Mouse (Mus musculus) urinary bladder, postnatal 14 days (tissue): ENCODE results near the gene Olfr1342.
A peak's percentile ranks its signal among the peaks of the same experiment; 100 is the strongest.

ENCODE experiments used
- DNase-seq: peaks from one replicate; pipeline ENCODE4 v3.0.0; 2021; ENCODE audit warnings: low spot score

Olfr1342 gene

DNA sequence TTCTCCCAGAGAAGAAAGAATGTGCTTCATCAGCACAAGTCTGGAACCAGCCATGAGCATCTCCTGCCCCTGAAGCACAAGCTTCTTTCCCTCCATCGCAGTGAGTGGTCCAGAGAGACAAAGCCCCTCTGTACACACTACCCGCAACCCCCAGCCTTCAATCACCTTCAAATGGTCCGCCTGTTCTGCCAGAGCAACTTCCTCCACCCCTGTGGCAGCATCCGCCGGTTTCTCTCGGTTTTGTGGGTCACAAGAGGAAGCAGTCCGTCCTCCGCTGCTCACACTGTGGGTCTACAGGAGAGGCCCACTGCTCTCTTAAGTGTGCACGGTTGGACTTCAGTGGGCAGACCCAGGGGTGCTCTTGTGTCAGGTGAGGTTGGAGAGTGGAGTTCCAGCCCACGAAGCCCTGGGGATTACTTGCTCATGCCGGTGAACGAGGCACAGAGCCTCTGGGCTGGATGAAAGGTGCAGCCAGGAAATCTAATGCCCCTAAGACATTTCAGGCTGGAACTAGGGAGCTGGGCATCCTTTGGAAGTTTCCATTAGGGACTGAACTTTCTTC lies at the start of gene Olfr1342:
Gene Olfr1342 (minus strand): TSS at position 345 of the 562 bp plus-strand sequence.
- no peak for DNase-seq

DNA sequence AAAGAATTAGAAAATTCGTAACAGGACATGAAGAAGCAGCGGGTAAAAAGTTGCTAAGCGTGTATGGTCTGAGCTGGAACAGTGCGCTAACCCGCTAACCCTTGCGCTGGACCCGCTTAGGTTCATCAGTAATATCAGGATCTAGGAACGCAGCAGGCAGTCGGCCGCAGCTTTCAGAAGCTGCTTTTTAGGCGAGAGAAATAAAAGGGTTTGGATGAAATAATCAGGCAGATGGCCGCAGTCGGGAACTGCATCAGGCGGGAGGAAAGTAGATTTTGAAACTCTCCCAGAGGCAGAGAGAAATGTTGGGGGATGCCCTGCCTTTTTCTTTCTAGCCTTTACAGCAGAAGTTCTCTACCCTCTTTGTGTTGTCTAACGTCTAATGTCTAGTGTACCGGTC lies 49.3 kb upstream of the Olfr1342 start:
- no peak for DNase-seq

DNA sequence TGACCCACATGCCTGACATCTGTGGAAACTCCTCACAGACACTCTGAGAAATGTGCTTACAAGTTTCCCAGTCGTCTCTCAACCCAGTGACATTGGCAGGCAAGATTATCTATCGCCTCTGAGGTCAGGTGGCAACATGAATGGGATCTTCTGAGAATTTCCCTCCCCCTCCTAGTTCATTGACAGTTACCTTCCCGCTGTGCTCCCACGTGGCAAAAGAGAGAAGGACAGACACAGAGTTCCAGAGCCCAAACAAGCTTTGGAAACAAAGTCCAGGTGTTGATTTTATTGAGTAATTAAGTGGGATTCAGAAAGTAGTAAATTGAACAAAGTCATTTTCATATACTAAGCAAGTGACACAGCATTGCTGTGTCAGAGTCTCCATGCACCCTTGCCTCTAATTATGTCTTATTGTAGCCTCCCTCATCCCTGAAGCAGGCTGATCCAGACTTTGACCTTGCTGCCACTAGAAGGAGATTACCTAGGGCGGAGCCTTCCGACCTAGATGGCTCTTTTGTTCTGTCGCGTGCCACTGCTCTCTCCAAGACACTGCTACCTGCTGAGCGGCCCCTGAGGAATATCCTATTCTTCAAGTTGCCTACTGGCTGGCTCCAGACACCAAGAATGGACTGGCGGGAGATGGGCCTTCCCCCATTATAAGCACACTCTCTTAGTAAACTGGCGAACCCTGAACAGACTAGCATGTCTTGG lies 48.6 kb upstream of the Olfr1342 start:
- no peak for DNase-seq

DNA sequence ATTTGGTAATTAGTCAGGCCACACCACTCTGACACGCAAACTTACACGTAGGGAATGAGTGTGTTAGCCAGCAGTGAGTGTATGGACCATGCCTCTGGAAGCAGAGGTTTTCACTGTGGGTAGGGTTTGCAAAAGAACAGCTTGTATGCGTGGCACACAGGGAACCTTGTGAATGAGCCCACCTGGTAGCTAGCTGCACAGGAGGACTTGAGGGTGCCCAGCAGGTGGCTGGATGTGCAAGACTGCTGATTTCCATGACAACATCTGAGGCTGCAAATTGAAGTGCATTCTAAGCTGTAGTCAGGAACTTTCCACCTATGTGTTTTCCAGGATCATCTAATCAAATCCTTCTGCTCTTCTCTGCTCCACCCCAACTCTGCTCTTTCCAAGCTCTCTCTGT lies 47.0 kb upstream of the Olfr1342 start:
- no peak for DNase-seq

DNA sequence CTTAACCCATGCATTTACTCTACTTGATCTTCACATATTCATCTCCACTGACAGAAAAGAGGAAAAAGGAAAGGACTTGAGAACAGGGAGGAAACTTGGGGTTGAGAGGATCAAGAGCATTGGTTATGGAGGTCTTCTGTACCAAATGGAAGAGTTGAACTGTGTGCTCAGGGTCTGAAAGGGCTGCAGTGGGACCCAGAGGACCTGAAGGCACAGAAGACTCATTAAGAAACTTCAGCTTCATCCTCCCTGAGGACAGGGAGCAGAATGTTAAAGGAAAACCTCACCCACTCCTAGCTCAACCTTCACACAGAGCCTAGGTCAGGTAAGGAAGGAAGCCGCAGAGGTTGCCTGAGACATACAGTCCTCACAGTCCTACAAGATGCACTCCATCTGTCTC lies 39.3 kb upstream of the Olfr1342 start, which contains the start of gene Olfr1339:
Gene Olfr1339 (plus strand): TSS at position 301 of the 400 bp plus-strand sequence.
- no peak for DNase-seq

DNA sequence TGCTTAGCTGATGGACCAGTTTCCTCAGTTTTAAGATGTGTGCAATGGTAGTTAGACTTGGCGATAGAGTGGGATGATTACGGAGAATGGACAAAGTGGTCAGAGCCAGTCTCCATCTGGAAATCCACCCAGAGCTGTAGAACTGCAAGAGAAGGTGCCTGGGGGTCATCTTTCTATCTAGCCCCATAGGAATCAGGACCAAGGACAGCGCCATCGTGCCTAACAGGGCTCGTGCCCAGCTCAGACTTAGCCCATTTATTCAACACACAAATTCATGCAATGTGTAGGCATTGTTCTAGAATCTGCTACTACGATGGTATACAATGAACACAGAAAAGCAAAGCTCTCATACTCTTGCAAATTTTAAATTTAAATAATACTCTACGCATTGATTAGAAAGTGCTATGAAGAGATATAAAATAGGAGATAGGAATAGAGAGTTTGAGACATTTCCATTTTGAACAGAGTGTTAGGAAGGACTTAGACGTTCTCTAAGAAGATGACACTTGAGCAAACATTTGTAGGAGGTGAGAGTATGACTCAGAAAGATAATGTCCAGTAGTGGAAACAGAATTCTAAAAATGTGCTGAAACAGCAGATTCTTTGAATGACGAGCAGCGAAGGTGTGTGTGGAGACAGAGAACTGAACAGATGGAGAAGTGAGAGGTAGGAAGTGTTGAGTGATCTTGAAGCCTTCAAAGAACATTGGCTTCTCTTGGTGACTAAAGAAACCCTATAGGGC lies 29.4 kb upstream of the Olfr1342 start:
- peak; percentile 7 for DNase-seq

DNA sequence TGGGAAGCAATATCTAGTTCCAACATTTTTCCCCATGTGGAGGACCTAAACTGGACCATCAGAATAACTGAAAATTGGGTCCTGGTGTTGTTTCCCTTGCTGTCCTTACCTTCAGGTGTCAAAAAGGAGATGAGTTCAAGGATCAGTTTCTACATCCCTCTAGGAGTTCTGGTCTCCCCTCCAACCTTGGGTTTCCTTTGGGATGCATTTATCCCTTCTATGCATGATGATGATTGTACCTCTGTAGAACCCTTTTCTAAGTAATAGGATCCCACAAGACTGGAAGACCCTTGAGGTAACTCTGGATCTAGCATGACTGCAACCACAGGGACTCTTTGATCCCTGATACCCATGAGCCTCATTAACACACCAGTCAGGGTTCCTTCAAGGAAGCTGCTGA lies 27.3 kb upstream of the Olfr1342 start, which contains the start of gene Olfr1340:
Gene Olfr1340 (plus strand): TSS at position 301 of the 400 bp plus-strand sequence.
- no peak for DNase-seq

DNA sequence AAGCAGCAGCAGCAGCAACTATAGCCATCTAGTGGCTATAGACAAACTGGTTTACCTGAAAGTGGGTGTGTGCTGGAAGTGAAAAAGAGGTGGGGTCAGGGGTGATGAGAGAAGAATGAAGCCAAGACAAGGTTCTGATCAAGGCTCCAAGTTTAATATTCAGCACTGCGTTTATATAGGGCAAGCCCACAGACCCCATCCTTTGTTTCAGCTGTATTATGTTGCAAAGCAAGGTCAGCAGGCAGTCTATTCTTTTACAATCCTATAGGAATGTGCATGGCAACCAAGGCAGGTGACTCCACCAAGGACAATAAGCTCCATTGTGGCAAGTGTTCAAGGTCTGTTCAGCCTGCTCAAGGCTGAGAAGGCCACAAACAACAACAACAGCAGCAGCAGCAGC lies 19.1 kb upstream of the Olfr1342 start:
- DNase-seq, result no peak

DNA sequence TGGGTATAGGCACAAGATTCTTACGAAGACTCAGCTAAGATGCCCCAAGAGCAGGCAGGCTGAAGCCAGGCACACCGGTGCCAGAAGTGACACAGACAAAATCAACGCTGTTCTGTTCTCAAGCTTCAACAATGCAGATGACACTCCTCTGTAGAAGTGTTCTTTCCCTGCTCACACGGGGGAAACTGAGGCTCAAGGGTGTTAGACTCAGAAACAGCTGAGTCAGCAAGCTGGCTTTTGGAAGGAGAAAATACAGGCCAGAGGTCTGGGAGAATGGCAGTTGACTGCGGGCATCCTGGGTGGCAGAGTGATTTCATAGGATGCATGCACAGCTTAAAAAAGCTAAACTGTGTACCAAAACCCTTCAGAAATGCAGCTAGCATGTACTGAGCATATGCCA lies 15.5 kb upstream of the Olfr1342 start:
- DNase-seq, result no peak

DNA sequence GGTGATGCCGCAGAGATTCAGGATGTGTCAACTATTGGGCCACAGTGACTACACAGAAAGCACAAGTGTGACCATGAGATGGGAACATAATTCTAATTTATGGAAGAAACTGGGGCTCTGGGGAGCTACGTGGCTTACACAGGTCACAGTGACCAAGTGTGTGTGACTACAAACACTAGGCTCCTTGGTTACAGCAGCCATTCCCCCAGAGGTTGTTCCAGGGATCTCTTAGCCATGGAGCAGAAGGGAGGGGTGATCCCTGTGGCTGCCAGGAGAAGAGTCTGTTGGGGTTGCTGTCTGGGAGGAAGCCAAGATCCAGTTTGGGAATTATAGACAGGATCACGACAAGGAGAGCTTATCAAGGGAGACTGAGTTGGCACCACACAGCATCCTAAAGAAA lies 10.7 kb upstream of the Olfr1342 start, which contains the start of gene Olfr1341:
Gene Olfr1341 (plus strand): TSS at position 301 of the 400 bp plus-strand sequence.
- DNase-seq, result no peak

DNA sequence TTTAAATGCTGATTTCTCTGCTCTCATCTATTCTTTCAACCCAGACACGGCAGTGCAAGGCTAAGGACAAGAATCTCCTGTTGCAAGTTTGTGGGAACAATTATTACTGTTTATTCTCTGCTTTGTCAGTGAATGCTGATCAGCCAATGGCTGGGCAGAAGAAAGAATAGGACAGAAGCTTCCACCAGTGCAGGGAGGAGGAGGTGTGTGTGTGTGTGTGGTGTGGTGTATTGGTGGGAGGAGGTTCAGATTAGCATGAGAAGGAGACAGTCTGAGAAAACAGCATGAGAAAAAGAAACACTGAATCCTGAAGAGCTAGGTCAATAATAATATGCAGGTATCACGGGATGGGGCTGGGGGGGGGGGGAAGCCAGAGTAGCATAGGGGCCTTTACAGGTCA lies 1.3 kb upstream of the Olfr1342 start:
- DNase-seq, result no peak

DNA sequence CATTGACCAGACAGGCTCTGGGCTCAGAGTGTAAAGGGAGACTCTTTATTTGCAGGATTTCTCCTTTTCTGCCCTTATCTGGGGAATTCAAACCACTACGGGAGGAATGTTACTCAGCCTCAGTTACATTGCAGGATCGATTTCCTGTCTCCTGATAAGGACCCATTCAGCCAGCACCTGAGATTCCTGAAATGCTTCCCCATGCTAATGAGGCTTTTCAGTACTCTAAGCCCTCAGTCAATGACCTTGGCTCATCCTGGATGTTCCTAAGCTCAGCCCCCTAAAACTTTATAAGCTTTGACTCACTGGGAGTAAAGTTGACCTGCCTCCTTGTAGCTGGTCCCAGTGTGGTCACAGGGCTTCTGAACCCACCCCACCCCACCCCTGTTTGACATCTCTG lies 5.5 kb downstream of the Olfr1342 start:
- no peak for DNase-seq

DNA sequence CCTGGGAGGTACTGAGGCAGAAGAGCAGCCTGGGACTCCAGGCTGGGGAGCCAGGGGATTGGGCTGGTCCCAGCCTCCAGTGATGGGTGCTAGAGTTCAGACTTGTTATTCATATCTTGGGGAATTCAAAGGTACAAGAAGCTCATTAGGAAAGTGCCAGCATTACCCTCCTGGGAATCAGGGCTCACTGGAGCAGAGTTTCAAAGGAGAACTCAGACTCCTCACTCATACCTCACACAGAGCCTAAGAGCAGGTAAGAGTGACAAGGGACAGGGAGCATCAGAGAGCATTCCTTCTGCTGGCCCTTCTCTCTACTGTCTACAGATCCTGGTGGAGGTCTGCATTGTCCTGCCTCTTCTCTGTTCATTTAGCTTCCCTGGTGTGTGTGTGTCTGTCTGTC lies 33.9 kb downstream of the Olfr1342 start, which contains the start of gene Olfr62:
Gene Olfr62 (plus strand): TSS at position 301 of the 400 bp plus-strand sequence.
- DNase-seq, result no peak

DNA sequence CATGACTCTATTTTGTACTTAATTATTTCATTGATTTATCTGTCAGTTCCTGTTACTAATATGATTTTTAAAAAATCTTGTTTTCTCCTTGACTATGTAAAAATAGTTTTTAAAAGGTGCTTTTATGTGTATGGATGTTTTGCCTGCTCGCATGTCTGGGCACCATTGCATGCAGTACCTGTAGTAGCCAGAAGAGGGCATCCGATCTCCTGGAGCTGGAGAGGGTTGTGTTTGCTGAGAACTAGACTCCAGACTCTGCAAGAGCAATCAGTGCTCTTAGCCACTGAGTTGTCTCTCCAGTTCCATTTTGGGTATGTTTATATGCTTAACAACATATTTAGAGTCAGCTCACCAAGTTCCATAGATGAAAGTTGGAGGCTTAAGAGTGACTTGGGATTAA lies 47.3 kb downstream of the Olfr1342 start:
- DNase-seq, result peak; percentile 61

DNA sequence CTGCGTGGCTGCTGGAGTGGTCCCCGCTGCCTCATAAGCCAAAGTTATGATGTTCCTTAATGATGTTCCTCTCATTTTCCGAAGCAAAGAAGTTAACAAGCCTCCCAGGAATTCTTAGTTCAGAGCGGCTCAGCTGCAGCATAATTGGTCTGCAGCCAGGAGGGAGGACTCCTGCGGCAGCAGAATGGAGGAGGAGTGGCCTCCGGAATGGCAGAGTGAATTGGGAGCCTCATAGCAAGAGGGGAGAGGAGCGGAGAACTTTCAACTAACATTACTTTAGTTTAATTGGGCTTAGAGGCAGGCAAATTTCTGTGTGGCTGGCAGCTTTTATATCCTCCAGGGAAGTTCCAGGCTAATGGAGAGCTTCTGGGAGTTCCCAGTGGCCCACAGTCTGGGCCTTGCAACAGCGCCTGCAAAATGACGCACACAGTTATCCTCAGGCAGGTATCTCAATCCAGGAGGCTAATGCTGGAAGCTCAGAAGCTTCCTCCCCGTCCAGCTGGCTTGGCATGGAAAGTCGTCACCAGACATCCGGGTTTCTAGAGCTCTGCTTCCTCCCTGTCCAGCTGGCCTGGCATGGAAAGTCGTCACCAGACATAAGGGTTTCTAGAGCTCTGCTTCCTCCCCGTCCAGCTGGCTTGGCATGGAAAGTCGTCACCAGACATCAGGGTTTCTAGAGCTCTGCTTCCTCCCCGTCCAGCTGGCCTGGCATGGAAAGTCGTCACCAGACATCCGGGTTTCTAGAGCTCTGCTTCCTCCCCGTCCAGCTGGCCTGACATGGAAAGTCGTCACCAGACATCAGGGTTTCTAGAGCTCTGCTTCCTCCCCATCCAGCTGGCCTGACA lies 50.0 kb downstream of the Olfr1342 start:
- DNase-seq, result peak; percentile 19
